Mouse (Mus musculus) ovary, postnatal 10 days (tissue): ENCODE measurements around the gene Gdpgp1.

Experiments
- DNase-seq: peaks from one replicate; pipeline ENCODE4 v3.0.0; 2022; ENCODE audit warnings: low spot score

Gdpgp1 gene

GRCm38 (mm10) chr7:80227065-80227464 is 5.6 kb upstream of the Gdpgp1 start:
- DNase-seq: no peak

- DNase-seq: no peak
Observed at GRCm38 (mm10) chr7:80230196-80230595, 2.5 kb upstream of the Gdpgp1 start.

GRCm38 (mm10) chr7:80231971-80232488 is 635 bp upstream of the Gdpgp1 start:
- no peak for DNase-seq

- DNase-seq: no peak
Observed at GRCm38 (mm10) chr7:80233799-80234198, 1.1 kb downstream of the Gdpgp1 start.

- DNase-seq: no peak
Observed at GRCm38 (mm10) chr7:80238542-80238941, 5.9 kb downstream of the Gdpgp1 start.

- no peak for DNase-seq
Observed at GRCm38 (mm10) chr7:80241661-80242060, 9.0 kb downstream of the Gdpgp1 start.

- no peak for DNase-seq
Observed at GRCm38 (mm10) chr7:80244851-80245250, 12.2 kb downstream of the Gdpgp1 start.

- DNase-seq: peak; percentile 78
Observed at GRCm38 (mm10) chr7:80246148-80246721, 13.6 kb downstream of the Gdpgp1 start, which contains the start of gene Ttll13. Gene Ttll13 (plus strand): TSS chr7:80246376.

- DNase-seq: no peak
Observed at GRCm38 (mm10) chr7:80246859-80247258, 14.2 kb downstream of the Gdpgp1 start.

- no peak for DNase-seq
Observed at GRCm38 (mm10) chr7:80252437-80252836, 19.8 kb downstream of the Gdpgp1 start.

GRCm38 (mm10) chr7:80252886-80253285 is 20.2 kb downstream of the Gdpgp1 start:
- no peak for DNase-seq

GRCm38 (mm10) chr7:80255981-80256380 is 23.3 kb downstream of the Gdpgp1 start:
- DNase-seq: no peak

- no peak for DNase-seq
Observed at GRCm38 (mm10) chr7:80257706-80258105, 25.0 kb downstream of the Gdpgp1 start.

- peak; percentile 49 for DNase-seq
Observed at GRCm38 (mm10) chr7:80260625-80261371, 28.1 kb downstream of the Gdpgp1 start, which contains the start of gene Ngrn. Gene Ngrn (plus strand): TSS chr7:80261215.

GRCm38 (mm10) chr7:80261372-80261990 is 28.8 kb downstream of the Gdpgp1 start:
- no peak for DNase-seq

GRCm38 (mm10) chr7:80264606-80265005 is 31.9 kb downstream of the Gdpgp1 start:
- no peak for DNase-seq

GRCm38 (mm10) chr7:80267764-80268163 is 35.1 kb downstream of the Gdpgp1 start:
- DNase-seq: no peak

- DNase-seq: peak; percentile 92
Observed at GRCm38 (mm10) chr7:80268897-80269750, 36.5 kb downstream of the Gdpgp1 start, which contains the start of gene Vps33b. Gene Vps33b (plus strand): TSS chr7:80269649.

- DNase-seq: no peak
Observed at GRCm38 (mm10) chr7:80269751-80270255, 37.1 kb downstream of the Gdpgp1 start.

- DNase-seq: no peak
Observed at GRCm38 (mm10) chr7:80273456-80273855, 40.8 kb downstream of the Gdpgp1 start.

GRCm38 (mm10) chr7:80276374-80276773 is 43.7 kb downstream of the Gdpgp1 start:
- DNase-seq: no peak

GRCm38 (mm10) chr7:80280032-80280431 is 47.4 kb downstream of the Gdpgp1 start:
- DNase-seq: no peak
